Comparison of ENCODE assay signal across 7 mouse cellular contexts in genomic region chr4:126950801-126951200, GRCm38 (mm10). TPM values are rescaled to one million over a fixed set of nuclear protein-coding genes. Genes with fewer than 3 reads are reported as not detected.
DNase-seq lines count a peak whose midpoint lies in the region; ATAC-seq and TF ChIP-seq lines count a peak whose summit lies in the region.
"Not testable (repeated sequence)": the region's sequence is repeated elsewhere in the genome, so short reads cannot be mapped to it uniquely, and the experiment has no call there.

No protein-coding gene starts in this region.

- not testable (repeated sequence) for H3K36me3 ChIP-seq in heart, adult 2 months (ENCODE audit: control insufficient read depth, insufficient read depth, low read length); kidney, postnatal 0 days (ENCODE audit: insufficient read depth, low read length); liver, postnatal 0 days (replicated peaks; ENCODE audit: insufficient read depth, low read length)

- H3K27ac ChIP-seq in heart, adult 2 months; kidney, postnatal 0 days; liver, postnatal 0 days (ENCODE audit: low read depth): not testable (repeated sequence)

- DNase-seq in A20 (ENCODE audit: low read depth, low spot score) (peak; percentile 34), ES-CJ7 (ENCODE audit: low read depth, low spot score) (peak; percentile 54), ZHBTc4 (ENCODE audit: low read depth, low spot score) (peak; percentile 38)
- DNase-seq in heart, adult 2 months; kidney, postnatal 0 days (ENCODE audit: low spot score); liver, postnatal 0 days: not testable (repeated sequence)
- DNase-seq in retina, postnatal 1 day = peak; percentile 9

- not testable (repeated sequence) for H3K79me2 ChIP-seq in heart, adult 2 months (replicated peaks; ENCODE audit: control insufficient read depth, insufficient read depth, low read length)

- TF ChIP-seq POLR2A in heart, adult 2 months (IDR thresholded peaks at IDR 0.05; ENCODE audit: insufficient read depth, low read depth, low read length) = not testable (repeated sequence)

- not testable (repeated sequence) for H3K9me3 ChIP-seq in kidney, postnatal 0 days (replicated peaks; ENCODE audit: low read length); liver, postnatal 0 days (ENCODE audit: low read length)

- peak; percentile 27; the same call in 1 of the 2 replicates for TF ChIP-seq CTCF in heart, adult 2 months (IDR thresholded peaks at IDR 0.05)
- peak; percentile 40; the same call in 1 of the 2 replicates for TF ChIP-seq CTCF in kidney, postnatal 0 days (IDR thresholded peaks at IDR 0.05; ENCODE audit: low read depth)
- 0 out of 2 replicates have a peak, but pooled peaks have one; percentile 11 for TF ChIP-seq CTCF in liver, postnatal 0 days (IDR thresholded peaks at IDR 0.05; ENCODE audit: low read depth)

- not testable (repeated sequence) for H3K9ac ChIP-seq in heart, adult 2 months (ENCODE audit: low read depth, low read length); kidney, postnatal 0 days (ENCODE audit: low read depth, low read length); liver, postnatal 0 days (replicated peaks)

- intact Hi-C loops in heart, adult 2 months (cut with DNase I) = not testable (repeated sequence)

- H3K4me3 ChIP-seq in heart, adult 2 months; kidney, postnatal 0 days (replicated peaks; ENCODE audit: low read depth, low read length); liver, postnatal 0 days (ENCODE audit: low read depth, low read length): not testable (repeated sequence)

- H3K4me2 ChIP-seq in kidney, postnatal 0 days (ENCODE audit: low read length); liver, postnatal 0 days (ENCODE audit: low read depth, low read length): not testable (repeated sequence)

- TF ChIP-seq EP300 in heart, adult 2 months (IDR thresholded peaks at IDR 0.05; ENCODE audit: insufficient read depth, low read depth, low read length); liver, postnatal 0 days (IDR thresholded peaks at IDR 0.05; ENCODE audit: low read depth): not testable (repeated sequence)

- not testable (repeated sequence) for ATAC-seq in kidney, postnatal 0 days (replicated peaks; ENCODE audit: low FRiP score, low read depth); liver, postnatal 0 days

- not testable (repeated sequence) for H3K4me1 ChIP-seq in heart, adult 2 months (ENCODE audit: control insufficient read depth, insufficient read depth, low read length); kidney, postnatal 0 days (replicated peaks; ENCODE audit: insufficient read depth, low read length); liver, postnatal 0 days (ENCODE audit: insufficient read depth)

- H3K27me3 ChIP-seq in heart, adult 2 months (ENCODE audit: control insufficient read depth, insufficient read depth, low read length); kidney, postnatal 0 days (ENCODE audit: insufficient read depth, low read length); liver, postnatal 0 days (ENCODE audit: insufficient read depth, low read length): not testable (repeated sequence)

- 86% methylated on average over 4 of the region's 4 CpGs for WGBS in heart, adult 2 months
- 85% methylated on average over 4 of the region's 4 CpGs for WGBS in kidney, postnatal 0 days
- 77% methylated on average over 4 of the region's 4 CpGs for WGBS in liver, postnatal 0 days (ENCODE audit: insufficient replicate concordance)

RNA-seq across cellular contexts. Expression of gene Zmym4, which starts 17.1 kb away (rescaled TPM):
- total RNA-seq in heart, adult 2 months (2021) = 10 to 100 TPM; 20.2 to 22.6 TPM
- polyA plus RNA-seq in heart, adult 2 months (2012; rRNA removed) = 3.5 and 7.3 TPM in 2 replicates
- polyA plus RNA-seq in kidney, postnatal 0 days (2015; fragmentation: Nextera tagmentation; extraction: Ambion mirVana) = 14.8 and 17.3 TPM in 2 replicates
- polyA plus RNA-seq in liver, postnatal 0 days (2015; fragmentation: Nextera tagmentation; extraction: Ambion mirVana) = 2.9 and 4.4 TPM in 2 replicates
